Comparison of ENCODE assay signal across 9 mouse cellular contexts in genomic region chr2:102166550-102167325, GRCm38 (mm10). TPM values are rescaled to one million over a fixed set of nuclear protein-coding genes. Genes with fewer than 3 reads are reported as not detected.
A peak's percentile ranks its signal among the peaks of the same experiment; 100 is the strongest.
DNase-seq lines count a peak whose midpoint lies in the region; ATAC-seq lines count a peak whose summit lies in the region.
"Had no signal": no experiment of that assay in that cellular context is flagged by ENCODE, and none has a peak within 500 bp of the region (broad histone marks: within the 10 kb centered on the region; RNA-seq: fewer than 3 reads in every experiment).

No protein-coding gene starts in this region.

- no peaks in the 10 kb centered on the region for H3K27me3 ChIP-seq in forebrain, embryonic 10.5 days (ENCODE audit: poor library complexity, severe bottlenecking)
- no peaks in the 10 kb centered on the region for H3K27me3 ChIP-seq in forebrain, embryonic 16.5 days (replicated peaks; ENCODE audit: control insufficient read depth, insufficient read depth, low read length)
- H3K27me3 ChIP-seq in heart, embryonic 13.5 days (replicated peaks) = no peaks in the 10 kb centered on the region
- H3K27me3 ChIP-seq in neural tube, embryonic 14.5 days (ENCODE audit: control insufficient read depth, insufficient read depth, low read length) = no peaks in the 10 kb centered on the region
- H3K27me3 ChIP-seq: embryonic facial prominence, embryonic 12.5 days had no signal

- 67% methylated on average over 15 of the region's 15 CpGs for WGBS in forebrain, embryonic 10.5 days
- WGBS in forebrain, embryonic 16.5 days = 65% methylated on average over 15 of the region's 15 CpGs
- WGBS in heart, embryonic 13.5 days = 26% methylated on average over 15 of the region's 15 CpGs
- WGBS in neural tube, embryonic 14.5 days = 23% methylated on average over 15 of the region's 15 CpGs

- H3K9me3 ChIP-seq in forebrain, embryonic 10.5 days = no peaks in the 10 kb centered on the region
- H3K9me3 ChIP-seq in forebrain, embryonic 16.5 days (ENCODE audit: control insufficient read depth, low read length) = no peaks in the 10 kb centered on the region
- no peaks in the 10 kb centered on the region for H3K9me3 ChIP-seq in heart, embryonic 13.5 days
- no peaks in the 10 kb centered on the region for H3K9me3 ChIP-seq in neural tube, embryonic 14.5 days (ENCODE audit: control insufficient read depth, low read length)
- H3K9me3 ChIP-seq: embryonic facial prominence, embryonic 12.5 days had no signal

- no peak overlapping the region for H3K9ac ChIP-seq in forebrain, embryonic 16.5 days (replicated peaks; ENCODE audit: low read depth, low read length)
- H3K9ac ChIP-seq in heart, embryonic 13.5 days = no peak overlapping the region
- no peak overlapping the region for H3K9ac ChIP-seq in neural tube, embryonic 14.5 days (replicated peaks; ENCODE audit: low read depth, low read length)
- H3K9ac ChIP-seq: embryonic facial prominence, embryonic 12.5 days had no signal

- H3K4me1 ChIP-seq in forebrain, embryonic 10.5 days = peaks cover 28% of the 10 kb centered on the region
- no peaks in the 10 kb centered on the region for H3K4me1 ChIP-seq in forebrain, embryonic 16.5 days (replicated peaks; ENCODE audit: control insufficient read depth, insufficient read depth, low read length)
- H3K4me1 ChIP-seq in heart, embryonic 13.5 days = peaks cover 18% of the 10 kb centered on the region
- H3K4me1 ChIP-seq in neural tube, embryonic 14.5 days (ENCODE audit: control insufficient read depth, insufficient read depth, low read length) = peaks cover 12% of the 10 kb centered on the region

- DNase-seq in forebrain, embryonic 10.5 days (ENCODE audit: extremely low spot score, low spot score) = no peak
- peak; percentile 53 for DNase-seq in adrenal gland, postnatal 25 days
- peak; percentile 67 for DNase-seq in kidney, postnatal 10 days
- no peak for DNase-seq in cerebellum, adult 18-20 months
- DNase-seq in frontal cortex, postnatal 10 days (ENCODE audit: low spot score in 2 of 2) = no peak

- peaks cover 17% of the 10 kb centered on the region for H3K36me3 ChIP-seq in forebrain, embryonic 10.5 days (replicated peaks)
- no peaks in the 10 kb centered on the region for H3K36me3 ChIP-seq in forebrain, embryonic 16.5 days (ENCODE audit: control insufficient read depth, insufficient read depth)
- no peaks in the 10 kb centered on the region for H3K36me3 ChIP-seq in heart, embryonic 13.5 days
- no peaks in the 10 kb centered on the region for H3K36me3 ChIP-seq in neural tube, embryonic 14.5 days (ENCODE audit: control insufficient read depth, insufficient read depth, low read length)
- H3K36me3 ChIP-seq: embryonic facial prominence, embryonic 12.5 days had no signal

- no peak for ATAC-seq in forebrain, embryonic 16.5 days
- no peak for ATAC-seq in heart, embryonic 13.5 days (ENCODE audit: extremely low read depth, insufficient number of reproducible peaks, low FRiP score, low TSS enrichment)
- peak; percentile 66; the same call in 1 of the 2 replicates for ATAC-seq in neural tube, embryonic 14.5 days (ENCODE audit: low read depth)

- no peak overlapping the region for H3K4me3 ChIP-seq in forebrain, embryonic 10.5 days
- H3K4me3 ChIP-seq in forebrain, embryonic 16.5 days (replicated peaks; ENCODE audit: low read length) = no peak overlapping the region
- H3K4me3 ChIP-seq in heart, embryonic 13.5 days = 0 out of 2 replicates have a peak overlapping the region, but pooled peaks have one; percentile 6
- H3K4me3 ChIP-seq in neural tube, embryonic 14.5 days (ENCODE audit: low read depth, low read length) = no peak overlapping the region
- H3K4me3 ChIP-seq: embryonic facial prominence, embryonic 12.5 days had no signal

- peak overlapping the region; percentile 49; the same call in 1 of the 2 replicates for H3K27ac ChIP-seq in forebrain, embryonic 10.5 days
- H3K27ac ChIP-seq in forebrain, embryonic 16.5 days (ENCODE audit: low read length) = no peak overlapping the region
- peak overlapping the region; percentile 6; the same call in 1 of the 2 replicates for H3K27ac ChIP-seq in heart, embryonic 13.5 days (replicated peaks)
- no peak overlapping the region for H3K27ac ChIP-seq in neural tube, embryonic 14.5 days (ENCODE audit: low read depth, low read length)
- H3K27ac ChIP-seq: embryonic facial prominence, embryonic 12.5 days had no signal

- no peak overlapping the region for H3K4me2 ChIP-seq in forebrain, embryonic 16.5 days (ENCODE audit: low read length)
- H3K4me2 ChIP-seq in heart, embryonic 13.5 days = peak overlapping the region; percentile 48
- H3K4me2 ChIP-seq in neural tube, embryonic 14.5 days (ENCODE audit: low read depth, low read length) = no peak overlapping the region
- H3K4me2 ChIP-seq: embryonic facial prominence, embryonic 12.5 days had no signal

RNA-seq across cellular contexts. Expression of gene Ldlrad3, which starts 19.4 kb away (rescaled TPM):
- 53.1 and 54.6 TPM in 2 replicates for polyA plus RNA-seq in forebrain, embryonic 10.5 days (2016; fragmentation: Nextera tagmentation; extraction: Ambion mirVana)
- 29.0 and 30.6 TPM in 2 replicates for polyA plus RNA-seq in forebrain, embryonic 16.5 days (2015; fragmentation: Nextera tagmentation; extraction: Ambion mirVana)
- total RNA-seq in adrenal gland, postnatal 25 days (2021) = 8.8 TPM in 2 replicates
- 16.3 and 16.8 TPM in 2 replicates for polyA plus RNA-seq in heart, embryonic 13.5 days (2015; fragmentation: Nextera tagmentation; extraction: Ambion mirVana)
- 30.0 and 48.5 TPM in 2 replicates for polyA plus RNA-seq in neural tube, embryonic 14.5 days (2014; fragmentation: Nextera tagmentation; extraction: Ambion mirVana)

Comparison
In these comparisons a context has a peak if more than half of its experiments do, and no peak if none do; other contexts are left out.
1. H3K27ac ChIP-seq: peak in forebrain, embryonic 10.5 days (single experiment) and heart, embryonic 13.5 days (single experiment); none in forebrain, embryonic 16.5 days (single experiment) and neural tube, embryonic 14.5 days (single experiment).
2. DNase-seq: peak in adrenal gland, postnatal 25 days (single experiment) and kidney, postnatal 10 days (single experiment); none in forebrain, embryonic 10.5 days (single experiment), cerebellum, adult 18-20 months (0 of 2) and frontal cortex, postnatal 10 days (0 of 2).